Mouse (Mus musculus) hindbrain, embryonic 11.5 days (tissue): ENCODE results near the gene Ntpcr. TPM values are rescaled to one million over a fixed set of nuclear protein-coding genes. Genes with fewer than 3 reads are reported as not detected.

Experiments used
- ATAC-seq: fragments of 200-750 bp; cut with Nextera tagmentation; 2 replicates; pipeline ENCODE4 v1.8.0; 2017; ENCODE audit warnings: mild to moderate bottlenecking, moderate TSS enrichment, moderate library complexity; ENCODE audit not compliant: low FRiP score
- DNase-seq: peaks from one replicate; pipeline ENCODE4 v3.0.0-alpha.2; 2015; ENCODE audit warnings: low spot score
- H3K27ac ChIP-seq: fragments of 300-500 bp; sonication (generic); 2 replicates; pipeline ENCODE4 v1.5.1; 2014; ENCODE audit warnings: mild to moderate bottlenecking, low read depth, low read length
- H3K27me3 ChIP-seq: fragments of 300-500 bp; sonication (generic); 2 replicates; pipeline ENCODE4 v1.6.1; 2014; ENCODE audit warnings: mild to moderate bottlenecking, low read length, moderate library complexity, mixed read lengths; ENCODE audit not compliant: control insufficient read depth, insufficient read depth
- H3K36me3 ChIP-seq: fragments of 300-500 bp; sonication (generic); 2 replicates; pipeline ENCODE4 v1.6.1; 2014; ENCODE audit warnings: mild to moderate bottlenecking, low read length, moderate library complexity, mixed read lengths; ENCODE audit not compliant: control insufficient read depth, insufficient read depth
- H3K4me1 ChIP-seq: fragments of 300-500 bp; sonication (generic); replicated peaks from 2 replicates; pipeline ENCODE4 v1.6.1; 2014; ENCODE audit warnings: low read length, mixed read lengths; ENCODE audit not compliant: control insufficient read depth, insufficient read depth
- H3K4me2 ChIP-seq: fragments of 300-500 bp; sonication (generic); replicated peaks from 2 replicates; pipeline ENCODE4 v1.6.1; 2014; ENCODE audit warnings: mild to moderate bottlenecking, low read depth, low read length
- H3K4me3 ChIP-seq: fragments of 300-500 bp; sonication (generic); 2 replicates; pipeline ENCODE4 v1.5.1; 2014; ENCODE audit warnings: low read depth, low read length
- H3K9ac ChIP-seq: fragments of 300-500 bp; sonication (generic); 2 replicates; pipeline ENCODE4 v1.6.1; 2014; ENCODE audit warnings: low read depth, low read length
- H3K9me3 ChIP-seq: fragments of 300-500 bp; sonication (generic); 2 replicates; pipeline ENCODE4 v1.6.1; 2016; ENCODE audit warnings: low read length; ENCODE audit not compliant: control insufficient read depth
- WGBS: fragments of 180-500 bp; shearing (Covaris S2); extraction: QIAGEN DNeasy Blood & Tissue Kit; methylation state at CpG from one replicate; pipeline ENCODE4 v1.1.7; 2014; 5-methylcytosine and 5-hydroxymethylcytosine counted together
- polyA plus RNA-seq: library from polyadenylated mRNA; unstranded; fragments of >200 nt; fragmentation: Nextera tagmentation; extraction: Ambion mirVana; gene quantifications from 2 replicates; pipeline ENCODE4 v1.2.1, GENCODE M21; 2014

Ntpcr gene
- polyA plus RNA-seq, 1 experiment from 2014 or later = 21.5 TPM

DNA sequence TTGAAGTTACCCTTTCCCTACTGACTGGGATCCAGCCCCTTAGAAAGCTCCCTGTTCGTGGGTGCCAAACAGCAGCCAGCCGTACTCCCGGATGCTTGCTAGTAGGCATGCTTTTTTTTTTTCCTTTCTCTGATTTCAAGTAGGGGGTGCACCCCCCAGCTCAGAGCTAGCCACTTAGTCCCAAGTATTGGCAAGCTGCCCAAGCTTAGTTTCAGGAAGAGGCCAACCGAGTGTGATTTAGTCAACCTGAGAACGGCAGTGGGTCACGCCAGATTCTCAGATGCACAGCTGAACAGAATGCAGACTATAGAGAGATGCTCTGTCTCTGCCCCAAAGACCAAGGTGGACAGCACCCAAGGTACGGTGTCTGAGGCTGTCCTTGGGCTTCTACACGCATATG lies 21.1 kb downstream of the Ntpcr start:
- Histone ChIP-seq H3K36me3 (no peaks in the 10 kb centered on the region), H3K4me1 (0 out of 2 replicates have a peak, but pooled peaks cover 2% of the 10 kb centered on the region), H3K4me2 (no peak overlapping the region), H3K27me3 (no peaks in the 10 kb centered on the region; the same call in 1 of the 2 replicates), H3K27ac (no peak overlapping the region), H3K9me3 (no peaks in the 10 kb centered on the region), H3K9ac (no peak overlapping the region), H3K4me3 (no peak overlapping the region)
- DNase-seq (no peak), ATAC-seq (no peak)
- whole genome bisulfite sequencing = 80% methylated on average over 8 of the region's 8 CpGs

DNA sequence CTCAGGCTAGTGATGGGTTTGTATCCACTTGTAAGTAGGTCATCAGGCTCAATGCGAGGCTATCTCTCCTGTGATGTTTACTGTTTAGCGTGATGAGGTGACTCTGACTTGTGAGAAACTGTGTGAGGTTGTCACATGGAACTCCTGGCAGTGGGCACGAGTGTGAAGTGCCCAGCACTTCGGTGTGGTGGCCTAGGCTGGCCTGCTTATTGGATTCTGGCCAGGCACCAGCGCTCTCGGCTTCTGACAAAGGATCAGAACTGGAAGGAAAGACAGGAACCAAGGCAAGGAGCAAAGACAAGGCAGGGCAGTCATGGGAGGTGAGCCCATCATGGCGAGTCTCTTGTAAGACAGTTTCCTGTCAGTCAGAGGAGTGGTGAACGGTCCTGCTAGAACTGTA lies 26.1 kb downstream of the Ntpcr start:
- Histone ChIP-seq H3K9me3 (no peaks in the 10 kb centered on the region), H3K27me3 (no peaks in the 10 kb centered on the region), H3K36me3 (no peaks in the 10 kb centered on the region), H3K9ac (no peak overlapping the region), H3K4me1 (0 out of 2 replicates have a peak, but pooled peaks cover 2% of the 10 kb centered on the region), H3K4me2 (no peak overlapping the region), H3K27ac (no peak overlapping the region), H3K4me3 (no peak overlapping the region)
- 83% methylated on average over 8 of the region's 8 CpGs for WGBS
- no peak for DNase-seq
- ATAC-seq = no peak

DNA sequence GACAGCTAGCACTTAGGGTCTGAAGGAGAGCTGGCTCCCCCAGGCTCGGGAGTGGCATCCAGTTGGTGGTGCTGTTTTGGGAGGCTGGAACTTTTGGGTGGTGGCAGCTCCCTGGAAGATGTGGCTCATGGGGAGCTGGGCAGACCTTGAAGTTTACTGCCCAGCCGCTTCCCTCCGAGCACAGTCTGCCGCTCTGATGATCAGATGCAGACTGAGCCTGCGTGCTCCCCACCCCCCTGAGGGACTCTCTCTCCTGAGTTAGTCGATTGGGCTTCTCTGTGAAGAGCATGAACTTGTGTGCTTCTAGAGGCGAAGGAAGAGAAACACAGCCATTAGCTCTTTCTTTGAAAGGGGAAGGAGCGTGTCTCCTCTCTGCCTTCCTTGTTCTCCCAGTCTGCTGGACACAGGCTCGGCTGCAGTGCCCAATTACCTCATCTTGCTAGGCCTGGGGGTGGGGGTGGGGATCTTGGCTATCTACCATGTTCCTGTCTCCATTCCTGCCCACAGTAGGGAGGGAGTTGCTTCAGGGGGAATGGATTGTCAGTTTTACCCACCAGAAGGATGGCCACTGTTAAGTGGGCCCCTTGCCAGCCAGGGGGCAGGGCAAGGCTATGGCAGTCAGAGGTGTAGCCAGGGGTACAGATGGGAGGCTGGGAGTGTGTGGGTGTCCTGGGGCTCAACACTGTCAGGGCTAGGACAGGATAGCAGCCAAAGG lies 26.8 kb downstream of the Ntpcr start:
- ATAC-seq (no peak), DNase-seq (no peak)
- Histone ChIP-seq H3K9me3 (no peaks in the 10 kb centered on the region), H3K36me3 (no peaks in the 10 kb centered on the region), H3K4me3 (no peak overlapping the region), H3K27ac (no peak overlapping the region), H3K27me3 (no peaks in the 10 kb centered on the region), H3K4me2 (no peak overlapping the region), H3K9ac (no peak overlapping the region), H3K4me1 (0 out of 2 replicates have a peak, but pooled peaks cover under 1% of the 10 kb centered on the region)
- WGBS = 60% methylated on average over 9 of the region's 9 CpGs

DNA sequence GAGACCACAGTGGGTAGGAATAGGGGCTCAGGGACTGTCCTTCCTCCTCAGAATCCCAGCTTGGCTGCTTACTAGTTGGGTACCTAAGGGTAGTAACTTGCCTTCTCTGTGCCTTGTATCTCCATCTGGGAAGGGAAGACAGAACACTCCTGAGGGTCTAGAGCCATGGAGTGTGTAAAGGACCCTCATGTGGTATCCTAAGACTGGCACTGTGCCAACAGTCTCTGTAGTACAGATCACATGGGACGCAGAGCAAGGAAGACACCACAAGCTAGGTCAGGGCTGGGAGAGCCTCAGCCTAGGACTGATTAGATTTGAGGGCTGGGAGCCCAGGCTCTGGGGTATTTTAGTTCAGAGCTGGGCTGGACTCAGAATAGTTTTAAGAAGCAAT lies 27.3 kb downstream of the Ntpcr start:
- Histone ChIP-seq H3K27me3 (no peaks in the 10 kb centered on the region), H3K4me3 (no peak overlapping the region), H3K4me2 (no peak overlapping the region), H3K27ac (no peak overlapping the region), H3K9ac (no peak overlapping the region), H3K36me3 (no peaks in the 10 kb centered on the region), H3K4me1 (no peaks in the 10 kb centered on the region), H3K9me3 (no peaks in the 10 kb centered on the region)
- 91% methylated on average over 1 of the region's 1 CpGs for WGBS
- ATAC-seq (no peak), DNase-seq (no peak)

DNA sequence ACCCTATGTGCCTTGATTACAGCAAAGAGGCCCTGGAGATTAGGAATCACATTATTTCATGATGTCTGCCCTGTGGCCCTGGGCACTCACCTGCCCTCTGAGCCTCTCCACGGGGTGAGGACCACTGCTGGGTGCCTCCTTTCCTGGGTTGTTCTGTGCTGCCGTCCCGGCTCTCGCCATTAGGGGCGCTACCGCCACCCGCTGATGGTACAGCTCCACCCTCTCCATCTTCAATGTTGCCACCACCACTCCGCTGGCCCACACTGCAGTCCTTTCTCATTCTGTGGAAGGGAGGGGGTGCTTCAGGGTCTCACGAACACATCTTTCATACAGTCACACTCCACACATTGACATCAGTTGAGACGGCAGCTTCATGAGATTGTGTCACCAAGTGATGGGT lies 29.3 kb downstream of the Ntpcr start:
- no peak overlapping the region for H3K4me3 ChIP-seq
- no peak overlapping the region for H3K27ac ChIP-seq
- no peak overlapping the region for H3K4me2 ChIP-seq
- H3K36me3 ChIP-seq = no peaks in the 10 kb centered on the region
- H3K27me3 ChIP-seq = no peaks in the 10 kb centered on the region
- no peaks in the 10 kb centered on the region for H3K4me1 ChIP-seq
- WGBS = 53% methylated on average over 10 of the region's 10 CpGs
- no peak for ATAC-seq
- no peaks in the 10 kb centered on the region for H3K9me3 ChIP-seq
- H3K9ac ChIP-seq = no peak overlapping the region
- DNase-seq = peak; percentile 30

DNA sequence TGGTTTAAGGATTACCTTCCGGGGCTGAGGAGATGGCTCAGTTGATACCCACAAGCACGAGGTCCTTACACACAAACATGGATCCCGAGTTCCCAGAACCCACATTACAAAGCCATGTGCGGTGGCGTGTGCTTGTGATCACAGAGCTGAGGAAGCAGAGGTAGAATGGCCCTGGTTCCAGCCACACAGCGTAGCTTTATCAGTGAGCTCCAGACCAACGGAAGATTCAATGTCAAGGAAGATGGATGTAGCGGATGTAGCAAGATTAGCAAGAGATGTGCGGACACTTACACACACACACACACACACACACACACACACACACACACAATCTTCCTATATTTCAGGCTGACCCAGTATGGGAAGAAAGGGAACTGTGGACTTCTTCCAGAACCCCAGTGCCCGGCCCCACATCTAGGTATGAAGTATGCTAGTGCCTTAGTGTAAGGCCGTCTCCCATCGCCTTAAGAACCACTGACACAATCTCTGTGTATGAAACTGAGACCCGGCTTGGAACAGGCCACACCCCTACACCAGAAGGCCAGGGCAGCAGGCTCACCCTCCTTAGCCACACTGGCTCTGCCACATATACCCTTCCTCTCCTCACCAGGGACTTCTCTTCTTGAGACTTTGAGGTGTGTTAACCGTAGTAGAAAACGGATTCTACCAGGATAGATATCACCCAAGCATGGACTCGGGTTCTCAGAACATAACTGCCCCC lies 33.5 kb downstream of the Ntpcr start:
- H3K4me2 ChIP-seq = no peak overlapping the region
- WGBS = 93% methylated on average over 16 of the region's 16 CpGs
- H3K4me1 ChIP-seq = no peaks in the 10 kb centered on the region
- ATAC-seq (no peak), DNase-seq (no peak)
- no peak overlapping the region for H3K9ac ChIP-seq
- H3K4me3 ChIP-seq = no peak overlapping the region
- H3K27me3 ChIP-seq = no peaks in the 10 kb centered on the region
- no peaks in the 10 kb centered on the region for H3K9me3 ChIP-seq
- no peaks in the 10 kb centered on the region for H3K36me3 ChIP-seq
- no peak overlapping the region for H3K27ac ChIP-seq

DNA sequence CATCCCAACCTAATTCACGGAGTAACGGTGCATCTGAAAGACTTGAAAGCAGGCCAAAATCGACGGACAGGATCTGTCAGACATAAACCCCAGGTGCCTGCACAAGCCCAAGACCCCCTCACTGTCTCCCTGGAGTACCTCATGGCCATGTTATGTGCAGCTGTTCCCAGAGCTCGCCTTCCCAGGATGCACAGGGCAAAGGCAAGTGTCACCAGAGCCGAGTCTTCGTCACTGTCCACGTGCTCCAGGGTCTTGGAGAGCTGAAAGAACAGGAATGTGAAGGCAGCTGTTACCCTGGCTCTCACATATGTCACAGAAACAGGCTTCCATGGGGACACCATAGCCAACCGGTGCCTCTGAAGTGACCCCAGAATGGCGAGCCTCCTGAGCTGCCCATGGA lies 38.3 kb downstream of the Ntpcr start:
- H3K4me1 ChIP-seq = no peaks in the 10 kb centered on the region
- H3K4me3 ChIP-seq = no peak overlapping the region
- ATAC-seq (no peak), DNase-seq (no peak)
- no peaks in the 10 kb centered on the region for H3K9me3 ChIP-seq
- WGBS = 89% methylated on average over 10 of the region's 10 CpGs
- H3K36me3 ChIP-seq = no peaks in the 10 kb centered on the region
- no peak overlapping the region for H3K9ac ChIP-seq
- no peaks in the 10 kb centered on the region for H3K27me3 ChIP-seq
- no peak overlapping the region for H3K4me2 ChIP-seq
- no peak overlapping the region for H3K27ac ChIP-seq

DNA sequence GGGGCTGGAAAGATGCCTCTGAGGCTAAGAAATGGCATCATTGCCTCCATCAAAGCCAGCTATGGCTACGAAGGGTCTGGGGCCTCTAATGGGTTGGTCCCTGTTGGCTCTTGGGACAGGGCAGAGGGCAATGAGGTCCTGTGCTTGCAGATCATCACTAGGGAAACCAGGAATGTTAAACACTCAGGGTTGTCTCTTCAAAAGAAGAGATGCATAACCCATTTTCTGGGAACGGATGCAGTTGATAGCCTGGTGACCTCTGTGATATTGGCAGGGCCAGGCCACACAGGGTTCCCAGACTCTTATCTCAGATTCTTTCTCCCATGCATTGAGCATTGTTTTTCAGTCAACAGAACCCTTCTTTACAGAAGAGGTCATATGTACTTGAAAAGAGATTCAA lies 42.5 kb downstream of the Ntpcr start:
- H3K4me1 ChIP-seq = no peaks in the 10 kb centered on the region
- ATAC-seq (no peak), DNase-seq (no peak)
- no peaks in the 10 kb centered on the region for H3K36me3 ChIP-seq
- no peak overlapping the region for H3K4me3 ChIP-seq
- H3K4me2 ChIP-seq = no peak overlapping the region
- H3K27me3 ChIP-seq = no peaks in the 10 kb centered on the region
- no peak overlapping the region for H3K27ac ChIP-seq
- no peak overlapping the region for H3K9ac ChIP-seq
- no peaks in the 10 kb centered on the region for H3K9me3 ChIP-seq
- WGBS = 55% methylated on average over 2 of the region's 2 CpGs

DNA sequence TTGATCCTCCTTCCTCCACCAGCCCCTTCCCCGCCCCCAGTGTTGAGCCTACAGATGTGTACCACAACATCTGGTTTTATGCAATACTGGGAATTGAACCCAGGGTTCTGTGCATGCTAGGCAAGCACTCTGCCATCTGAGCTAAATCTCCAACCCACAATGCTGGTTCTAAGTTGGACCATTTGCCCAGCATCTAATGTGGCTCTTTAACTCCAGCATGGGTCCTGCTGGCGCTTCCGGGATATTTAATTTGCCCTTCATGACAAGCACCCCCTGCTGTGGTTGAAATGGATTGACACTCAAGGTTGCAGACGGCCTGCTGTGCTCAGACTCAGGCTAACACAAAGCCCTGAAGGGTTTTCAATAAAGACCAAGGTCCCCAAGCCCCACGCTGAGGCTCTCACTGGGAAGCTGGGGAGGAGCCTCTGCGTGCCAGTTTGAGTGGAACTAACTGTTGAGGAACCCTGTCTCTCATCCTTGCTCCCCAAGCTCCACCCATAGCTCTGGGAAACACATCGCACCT lies 43.6 kb downstream of the Ntpcr start:
- Histone ChIP-seq H3K4me2 (no peak overlapping the region), H3K4me1 (no peaks in the 10 kb centered on the region), H3K27me3 (no peaks in the 10 kb centered on the region), H3K9me3 (no peaks in the 10 kb centered on the region), H3K9ac (no peak overlapping the region), H3K4me3 (no peak overlapping the region), H3K36me3 (no peaks in the 10 kb centered on the region), H3K27ac (no peak overlapping the region)
- ATAC-seq = no peak
- 45% methylated on average over 7 of the region's 7 CpGs for WGBS
- no peak for DNase-seq
